Mouse (Mus musculus): ENCODE results near the gene P2ry10. TPM values are rescaled to one million over a fixed set of nuclear protein-coding genes. Genes with fewer than 3 reads are reported as not detected.
"Not testable (repeated sequence)": the region's sequence is repeated elsewhere in the genome, so short reads cannot be mapped to it uniquely, and the experiment has no call there.

P2ry10 gene
- total RNA-seq (2021) = under 1 TPM; 0.13 to 0.17 TPM
- long read RNA-seq, experiment 1 = 0 reads
- long read RNA-seq, experiment 2 = 0 reads

DNA sequence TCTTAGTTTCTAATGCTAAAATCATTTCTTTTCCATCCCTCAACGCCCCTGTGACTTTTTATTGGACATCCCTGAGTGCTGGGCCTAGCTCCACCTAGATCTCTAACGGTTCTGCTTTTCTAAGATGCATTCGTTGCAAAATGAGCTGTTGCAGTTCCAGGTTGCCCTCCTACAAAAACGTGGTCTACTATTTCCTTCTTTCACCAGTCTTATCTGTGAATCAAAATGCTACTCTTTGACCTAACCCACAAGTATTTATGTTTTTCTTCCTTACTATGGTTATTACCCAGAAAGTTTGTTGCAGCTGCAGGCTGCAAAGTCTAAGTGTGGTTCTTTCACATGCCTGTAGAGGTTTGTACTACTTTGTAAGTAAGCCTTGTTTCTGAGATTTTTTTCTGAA, at the start of gene P2ry10:
P2ry10 (plus strand) TSS at position 316 of the 400 bp plus-strand sequence.
- DNase-seq = no peak

DNA sequence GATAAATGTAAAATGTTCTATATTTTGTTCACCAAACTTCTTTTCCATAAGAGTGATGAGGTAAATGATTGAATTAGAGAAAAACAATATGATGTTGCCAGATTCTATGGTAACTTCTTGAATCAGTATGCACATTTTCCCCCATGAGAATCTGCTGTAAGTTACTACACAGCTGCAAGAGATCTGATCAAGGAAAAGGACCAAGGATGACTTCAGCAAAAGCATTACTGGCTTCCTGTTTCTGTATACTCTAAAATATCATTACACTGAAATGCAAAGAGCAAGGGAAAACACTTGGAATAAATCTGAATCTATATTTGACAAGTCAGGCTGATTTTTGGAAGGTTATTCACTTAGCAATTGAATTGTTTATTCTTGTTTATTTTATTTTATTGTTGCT, 49.1 kb upstream of the P2ry10 start:
- DNase-seq = no peak

GRCm38 (mm10) chrX:107039635-107040034, 48.7 kb upstream of the P2ry10 start:
- no peak for DNase-seq

DNA sequence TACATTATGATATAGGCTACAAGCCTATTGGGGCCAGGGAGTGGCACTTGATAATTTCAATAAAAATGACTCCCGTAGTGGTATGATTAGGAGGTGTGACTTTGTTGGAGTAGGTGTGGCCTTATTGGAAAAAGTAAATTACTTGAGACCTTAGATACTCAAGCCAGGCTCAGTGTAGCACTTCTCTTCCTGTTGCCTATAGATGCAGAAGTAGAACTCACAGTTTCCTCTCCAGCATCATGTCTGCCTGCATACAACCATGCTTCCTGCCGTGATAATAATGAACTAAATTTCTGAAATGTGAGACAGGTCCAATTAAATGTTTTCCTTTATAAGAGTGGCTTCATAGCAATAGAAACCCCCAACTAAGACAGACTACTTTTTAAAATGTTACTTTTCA, 45.9 kb upstream of the P2ry10 start:
- DNase-seq = no peak

GRCm38 (mm10) chrX:107083407-107083806, 4.9 kb upstream of the P2ry10 start:
- not testable (repeated sequence) for DNase-seq

GRCm38 (mm10) chrX:107084320-107084719, 4.0 kb upstream of the P2ry10 start:
- no peak for DNase-seq

GRCm38 (mm10) chrX:107089131-107089530, 839 bp downstream of the P2ry10 start:
- no peak for DNase-seq

DNA sequence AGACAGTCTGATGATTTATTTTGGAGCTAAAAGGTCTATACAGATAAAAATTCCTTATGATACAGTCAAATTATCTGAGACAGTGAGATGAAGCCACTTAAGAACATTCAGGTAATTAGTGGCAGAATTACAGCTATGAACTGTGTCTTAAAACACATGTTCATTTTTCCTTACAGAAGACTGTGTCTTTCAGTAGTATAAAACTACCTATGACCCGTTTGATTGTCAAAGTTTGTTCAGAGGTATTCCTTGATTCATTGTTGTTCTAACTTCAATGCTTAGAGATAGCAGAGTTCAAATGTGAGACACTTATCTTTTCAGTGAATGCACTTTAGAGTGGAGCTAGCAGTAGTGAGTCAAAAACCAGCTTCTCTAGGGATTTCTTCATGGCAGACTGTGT, 1.6 kb downstream of the P2ry10 start:
- DNase-seq = no peak

DNA sequence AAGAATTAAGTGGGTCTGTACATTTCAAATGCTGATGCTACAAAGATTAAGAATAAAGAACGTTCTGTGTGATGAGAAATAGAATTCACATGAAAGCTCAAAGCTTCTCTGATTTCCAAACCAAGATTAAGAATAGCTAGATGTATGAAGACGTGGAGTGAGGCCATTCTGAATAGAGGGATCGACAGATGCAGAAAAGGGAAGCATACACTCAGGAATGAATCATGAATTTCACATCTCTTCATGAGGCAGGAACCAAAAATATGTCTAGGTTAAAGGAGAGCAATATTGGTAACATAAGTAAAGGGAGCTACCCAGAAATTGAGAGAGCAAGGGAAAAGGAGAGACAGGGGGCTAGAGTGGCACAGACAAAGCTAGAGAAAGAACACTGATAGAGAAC, 7.3 kb downstream of the P2ry10 start:
- no peak for DNase-seq

GRCm38 (mm10) chrX:107116333-107116732, 28.0 kb downstream of the P2ry10 start:
- no peak for DNase-seq

- DNase-seq = no peak
These were observed 28.7 kb downstream of the P2ry10 start for GRCm38 (mm10) chrX:107116987-107117386.

DNA sequence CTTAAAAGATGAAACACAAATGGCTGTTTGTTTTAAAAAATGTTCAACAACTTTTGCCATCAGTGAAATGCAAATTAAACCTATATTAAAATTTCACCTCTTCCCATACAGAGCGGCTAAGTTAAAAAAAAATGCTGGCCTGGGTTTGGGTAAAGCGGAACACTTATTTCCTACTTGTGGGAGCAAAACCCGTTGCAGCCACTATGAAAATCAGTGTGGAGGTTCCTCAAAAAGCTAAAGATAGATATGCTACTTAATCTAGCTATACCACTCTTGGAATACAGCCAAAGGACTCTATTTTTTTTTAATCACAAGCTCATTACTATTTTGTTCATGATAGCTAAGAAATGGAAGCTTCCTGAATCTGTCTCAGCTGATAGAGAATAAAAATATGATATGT, 54.9 kb downstream of the P2ry10 start:
- no peak for DNase-seq

DNA sequence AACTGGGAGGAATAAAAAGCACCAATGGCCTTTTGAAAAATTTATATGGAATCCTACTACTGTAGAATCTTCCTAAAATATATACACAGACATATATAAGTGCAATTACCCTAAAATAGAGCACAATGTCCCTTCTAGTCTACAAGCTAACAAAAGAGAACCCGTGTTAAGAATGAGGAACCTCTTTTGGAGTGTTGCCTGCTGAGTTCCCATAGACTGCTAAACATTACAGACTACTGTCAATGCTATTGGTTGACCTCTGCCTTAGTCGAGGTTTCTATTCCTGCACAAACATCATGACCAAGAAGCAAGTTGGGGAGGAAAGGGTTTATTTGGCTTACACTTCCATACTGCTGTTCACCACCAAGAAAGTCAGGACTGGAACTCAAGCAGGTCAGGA, 55.6 kb downstream of the P2ry10 start:
- no peak for DNase-seq

- DNase-seq = no peak
These were observed 60.4 kb downstream of the P2ry10 start, which contains the start of gene P2ry10b for GRCm38 (mm10) chrX:107148681-107149080. TSS of gene P2ry10b (plus strand) at chrX:107148927.

GRCm38 (mm10) chrX:107149391-107149993, 61.2 kb downstream of the P2ry10 start:
- DNase-seq = no peak

DNA sequence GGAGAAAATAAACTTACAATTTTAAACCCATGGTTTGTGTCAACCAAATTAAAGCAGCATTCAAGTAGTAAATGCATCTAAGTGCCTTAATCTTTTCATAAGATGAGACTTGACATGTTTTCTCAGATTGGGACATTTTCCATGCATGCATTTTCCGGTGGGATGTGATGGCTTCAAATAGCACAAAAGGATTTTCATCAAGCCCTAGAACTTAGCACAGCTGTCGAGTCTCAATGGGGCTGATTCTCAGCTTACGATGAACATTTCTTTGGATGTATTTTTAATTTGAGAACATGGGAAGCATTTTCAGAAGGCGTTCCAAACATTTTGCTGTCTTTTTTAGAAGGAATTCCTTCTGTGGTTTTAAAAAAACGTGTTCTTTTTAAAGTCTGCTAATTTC, 61.7 kb downstream of the P2ry10 start:
- no peak for DNase-seq

DNA sequence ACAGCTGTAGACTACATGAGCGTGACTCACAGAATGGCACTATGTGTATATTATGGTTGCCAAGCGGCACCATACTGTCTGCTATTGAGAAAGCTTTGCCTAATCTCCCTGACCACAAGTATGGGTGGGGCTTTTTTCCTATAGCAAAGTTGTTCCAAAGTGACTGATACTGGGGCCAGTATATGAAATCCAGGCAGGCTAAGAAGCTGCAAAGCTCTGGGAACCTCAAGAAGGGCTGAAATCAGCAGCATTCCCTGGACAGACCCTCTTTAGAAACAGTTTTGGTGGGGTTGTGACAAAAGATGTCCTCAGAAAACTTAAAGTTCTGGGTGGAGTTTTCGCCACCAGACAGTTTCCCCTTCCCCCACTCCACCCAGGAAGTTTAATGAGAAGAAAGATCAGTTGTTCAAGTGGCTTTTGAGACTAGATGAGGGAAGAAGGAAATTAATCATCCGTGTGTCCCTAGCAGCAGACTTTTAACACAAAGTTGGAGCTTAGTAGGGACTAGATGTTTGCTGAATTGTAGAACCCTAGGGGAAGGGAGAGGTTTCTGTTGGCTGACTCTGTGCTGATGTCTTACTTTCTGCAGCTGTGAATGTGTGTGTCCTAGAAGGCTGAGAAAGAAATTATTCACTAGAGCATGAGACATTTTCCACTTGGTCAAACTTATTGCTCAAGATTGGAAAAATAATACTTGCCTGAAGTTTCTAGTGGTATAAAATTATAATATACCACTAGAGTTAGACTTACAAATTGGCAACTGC, 62.6 kb downstream of the P2ry10 start:
- DNase-seq = peak in 1 of 2 experiments; percentile 2

Other genes with a start within 250 kb of the P2ry10 start
- gene Rtl3, start 247.8 kb upstream of the P2ry10 start, total RNA-seq (2021) = under 1 TPM; 0.26 to 0.30 TPM
- gene Lpar4, start 167.9 kb upstream of the P2ry10 start, total RNA-seq (2021) = 1 to 10 TPM; 1.0 to 2.2 TPM
- gene P2ry10b, start 60.4 kb downstream of the P2ry10 start, total RNA-seq (2021) = 1 to 10 TPM; 1.4 to 1.9 TPM
- gene Gpr174, start 167.4 kb downstream of the P2ry10 start, total RNA-seq (2021) = not detected